Mouse (Mus musculus): ENCODE measurements around the gene Bhlhb9. TPM values are rescaled to one million over a fixed set of nuclear protein-coding genes. Genes with fewer than 3 reads are reported as not detected.
"Not testable (repeated sequence)": the region's sequence is repeated elsewhere in the genome, so short reads cannot be mapped to it uniquely, and the experiment has no call there.

Gene Bhlhb9
- polyA plus RNA-seq, 1 experiment from 2014 or later: 90.3 TPM

DNA sequence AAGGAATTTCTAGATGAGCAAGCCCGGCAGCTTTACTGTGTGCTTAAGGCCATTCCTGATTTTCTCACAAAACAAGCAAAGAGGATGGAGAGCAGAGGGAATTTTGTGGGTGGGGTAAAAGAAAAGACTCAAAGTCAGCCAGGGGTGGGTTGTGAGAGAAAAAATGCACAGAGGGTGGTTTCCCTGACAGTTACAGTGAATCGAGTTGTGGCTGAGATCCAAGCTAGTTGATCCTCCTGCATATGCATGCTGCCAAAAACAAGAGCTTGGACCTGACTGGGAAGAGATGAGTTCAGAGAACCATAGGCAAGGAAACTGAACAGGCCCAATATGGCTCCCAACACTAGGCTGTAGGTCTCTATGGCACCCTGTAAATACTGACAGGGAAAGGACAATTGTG, 40.5 kb downstream of the Bhlhb9 start:
- Histone ChIP-seq H3K27ac (no peak overlapping the region), H3K27me3 (replicated peaks) (no peaks in the 10 kb centered on the region), H3K9ac (no peak overlapping the region), H3K4me3 (no peak overlapping the region), H3K4me2 (replicated peaks) (no peak overlapping the region), H3K4me1 (no peaks in the 10 kb centered on the region), H3K36me3 (peaks cover 8% of the 10 kb centered on the region; the same call in 1 of the 2 replicates), H3K9me3 (no peaks in the 10 kb centered on the region)
- no peak for ATAC-seq (ENCODE audit: low FRiP score, low read depth)
- WGBS: 69% methylated on average over 2 of the region's 2 CpGs

DNA sequence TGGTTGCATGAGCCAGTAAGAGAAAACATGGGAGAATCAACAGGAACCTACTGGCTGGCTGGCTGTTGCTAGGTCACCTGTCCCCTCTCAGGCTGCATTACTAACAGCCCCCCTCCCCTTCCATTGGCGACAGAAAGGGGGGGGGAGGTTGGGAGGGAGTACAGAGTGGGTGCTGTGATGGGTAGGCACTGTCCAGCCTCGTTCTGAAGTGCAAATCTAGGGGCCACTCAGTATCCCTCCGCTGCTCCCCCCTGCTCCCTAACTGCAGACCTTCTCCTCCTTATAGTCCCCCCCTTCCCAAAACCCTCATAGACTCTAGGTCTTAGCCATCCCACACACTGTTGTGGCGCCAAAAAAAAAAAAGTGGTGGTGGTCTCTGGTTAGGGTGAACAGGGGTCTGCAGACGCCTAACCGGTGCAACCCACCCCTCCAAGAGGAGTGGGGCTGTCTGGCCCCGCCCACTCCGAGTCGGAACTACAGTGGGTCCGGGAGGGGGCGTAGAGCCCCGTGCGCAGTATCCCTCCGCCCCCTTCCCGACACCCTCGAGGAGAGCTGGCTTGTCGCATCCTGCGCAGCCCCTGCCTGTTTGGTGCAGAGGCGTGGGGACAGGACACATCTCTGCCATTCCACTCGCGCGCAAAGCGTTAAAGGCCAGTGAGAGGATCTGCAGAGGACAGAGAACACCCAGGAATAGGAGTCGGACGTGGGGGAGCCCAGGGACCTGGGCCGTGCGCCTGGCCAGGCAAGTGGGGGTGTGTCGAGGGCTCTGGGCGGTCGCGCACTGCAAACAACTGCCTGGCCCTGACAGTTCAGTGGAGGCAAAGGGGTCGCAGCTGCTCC, 41.3 kb downstream of the Bhlhb9 start, which contains the start of gene Gprasp2:
TSS of gene Gprasp2 (plus strand) at position 514 of the 840 bp plus-strand sequence.
- 15% methylated on average over 32 of the region's 32 CpGs for WGBS
- not testable (repeated sequence) for H3K27me3 ChIP-seq (replicated peaks); H3K27ac ChIP-seq; H3K36me3 ChIP-seq; H3K4me1 ChIP-seq; H3K9me3 ChIP-seq
- Histone ChIP-seq H3K4me3 (peak within 1 kb of the TSS; percentile 43), H3K4me2 (replicated peaks) (peak within 1 kb of the TSS; percentile 69), H3K9ac (peak within 1 kb of the TSS; percentile 49)
- ATAC-seq (ENCODE audit: low FRiP score, low read depth): peak; percentile 87

DNA sequence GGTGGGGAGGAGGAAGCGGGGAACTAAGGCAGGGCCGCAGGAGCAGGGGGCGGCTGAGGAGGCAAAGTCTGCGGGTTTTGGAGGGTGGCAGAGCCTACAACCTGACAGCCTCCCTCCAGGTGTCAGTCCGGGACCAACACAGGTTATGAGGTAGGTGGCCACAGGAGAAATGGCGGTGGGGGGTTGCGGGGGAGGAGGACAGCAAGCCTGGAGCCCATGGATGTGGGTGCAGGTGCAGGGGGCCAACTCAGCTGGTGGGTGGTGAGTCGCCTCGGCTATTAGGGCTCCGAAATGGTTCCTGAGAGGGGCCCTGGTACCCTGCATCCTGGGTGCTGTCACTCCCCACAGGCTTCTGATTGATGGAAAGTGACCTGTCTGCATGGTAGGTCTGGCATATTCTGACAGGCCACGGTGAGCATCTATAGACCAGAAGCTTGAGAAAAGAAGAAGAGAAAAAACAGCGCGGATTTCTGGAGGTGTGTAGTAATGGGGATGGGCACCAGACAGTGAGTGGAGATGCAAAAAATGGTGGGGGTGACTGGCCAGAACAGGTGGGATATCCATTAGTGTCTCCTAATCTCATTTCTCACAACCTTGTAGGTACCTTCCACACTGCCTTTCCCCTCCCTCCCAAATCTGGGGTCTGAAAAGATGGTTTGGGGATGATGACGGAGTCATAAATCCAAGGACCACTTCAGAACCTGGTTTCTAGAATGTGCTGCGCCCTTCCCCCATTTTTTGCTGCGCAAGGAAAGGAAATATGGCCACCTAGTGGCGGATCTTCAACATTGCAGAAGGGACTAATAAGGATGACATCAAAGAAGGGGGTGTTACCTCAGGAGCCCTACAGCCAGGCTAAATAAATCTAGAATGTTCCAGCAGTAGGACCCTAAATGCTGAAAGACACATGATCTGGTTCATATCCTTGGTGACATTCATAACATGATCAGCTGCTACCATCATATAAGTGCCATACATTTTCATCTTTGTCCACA, 42.3 kb downstream of the Bhlhb9 start:
- WGBS: 21% methylated on average over 17 of the region's 17 CpGs
- H3K9ac ChIP-seq: peak overlapping the region; percentile 49
- H3K27me3 ChIP-seq (replicated peaks); H3K9me3 ChIP-seq; H3K36me3 ChIP-seq; H3K27ac ChIP-seq; H3K4me1 ChIP-seq: not testable (repeated sequence)
- peak overlapping the region; percentile 69 for H3K4me2 ChIP-seq (replicated peaks)
- peak; percentile 52 for ATAC-seq (ENCODE audit: low FRiP score, low read depth)
- H3K4me3 ChIP-seq: peak overlapping the region; percentile 43

DNA sequence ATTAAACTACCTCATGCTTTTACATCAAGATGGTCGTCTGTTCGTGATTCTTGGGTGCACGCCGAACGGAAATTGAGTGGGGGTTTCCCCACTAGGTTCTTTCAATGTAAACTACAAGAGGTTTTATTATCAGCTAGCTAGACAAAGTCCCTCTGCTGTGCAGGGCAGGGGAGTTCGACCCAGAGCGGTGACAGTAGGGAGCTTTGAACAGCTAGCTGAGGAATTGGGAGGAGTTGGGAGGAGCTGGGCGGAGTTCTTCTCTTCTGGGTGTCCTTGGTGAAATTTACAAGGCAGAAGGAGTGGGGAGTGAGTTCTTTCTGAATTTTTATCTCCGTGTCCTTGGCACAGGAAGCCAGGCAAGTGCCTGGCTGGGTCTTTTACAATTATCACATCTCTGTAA, 69.4 kb downstream of the Bhlhb9 start:
- H3K9me3 ChIP-seq; ATAC-seq (ENCODE audit: low FRiP score, low read depth); H3K4me2 ChIP-seq (replicated peaks); H3K4me3 ChIP-seq; H3K9ac ChIP-seq; H3K27ac ChIP-seq; H3K4me1 ChIP-seq; H3K36me3 ChIP-seq; H3K27me3 ChIP-seq (replicated peaks): not testable (repeated sequence)
- 80% methylated on average over 9 of the region's 9 CpGs for WGBS

DNA sequence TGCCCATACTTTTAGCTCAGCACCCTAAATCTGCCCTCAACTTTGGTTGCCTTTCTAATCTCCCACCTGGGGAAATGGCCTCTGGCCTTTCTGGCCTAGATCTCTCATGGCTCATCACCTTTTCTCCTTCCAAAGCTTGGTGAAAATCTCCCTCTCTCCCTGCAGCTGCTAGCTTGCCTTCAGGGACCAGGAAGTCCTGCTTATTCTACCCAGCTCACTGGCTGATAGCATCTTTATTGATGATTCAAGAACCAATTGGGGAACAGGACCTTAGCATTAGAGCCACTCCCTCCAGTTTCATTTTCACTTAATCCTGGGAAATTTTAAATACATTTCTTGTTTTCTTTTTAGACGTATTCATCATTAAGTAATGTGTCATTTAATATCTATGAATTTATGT, 79.3 kb downstream of the Bhlhb9 start:
- Histone ChIP-seq H3K36me3 (no peaks in the 10 kb centered on the region), H3K4me3 (no peak overlapping the region), H3K9me3 (no peaks in the 10 kb centered on the region), H3K9ac (no peak overlapping the region), H3K27ac (no peak overlapping the region), H3K4me2 (replicated peaks) (no peak overlapping the region), H3K27me3 (replicated peaks) (no peaks in the 10 kb centered on the region), H3K4me1 (no peaks in the 10 kb centered on the region)
- 90% methylated on average over 1 of the region's 1 CpGs for WGBS
- ATAC-seq (ENCODE audit: low FRiP score, low read depth): no peak

DNA sequence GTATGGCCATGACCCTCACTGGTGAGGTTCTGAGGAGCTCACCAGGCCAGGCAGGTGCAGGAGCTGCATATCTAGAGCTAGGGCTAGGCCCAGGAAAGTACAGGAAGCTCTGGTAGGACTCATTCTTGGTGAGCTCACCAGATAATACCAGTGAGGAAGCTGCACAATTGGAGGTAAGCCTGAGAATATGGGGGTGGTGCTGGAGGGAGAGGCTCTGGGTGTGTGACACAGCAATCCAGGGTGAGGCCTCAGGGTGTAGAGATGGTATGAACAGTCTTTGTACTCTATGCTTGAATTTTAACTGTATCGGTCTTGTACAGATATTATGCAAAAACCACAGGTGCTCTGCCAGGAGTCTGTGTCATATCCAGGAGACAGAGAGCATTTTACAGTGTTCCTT, 82.2 kb downstream of the Bhlhb9 start:
- Histone ChIP-seq H3K27me3 (replicated peaks) (no peaks in the 10 kb centered on the region), H3K4me1 (no peaks in the 10 kb centered on the region), H3K27ac (no peak overlapping the region), H3K9me3 (no peaks in the 10 kb centered on the region), H3K9ac (no peak overlapping the region), H3K36me3 (no peaks in the 10 kb centered on the region), H3K4me2 (replicated peaks) (no peak overlapping the region), H3K4me3 (no peak overlapping the region)
- WGBS: 100% methylated on average over 1 of the region's 1 CpGs
- no peak for ATAC-seq (ENCODE audit: low FRiP score, low read depth)

DNA sequence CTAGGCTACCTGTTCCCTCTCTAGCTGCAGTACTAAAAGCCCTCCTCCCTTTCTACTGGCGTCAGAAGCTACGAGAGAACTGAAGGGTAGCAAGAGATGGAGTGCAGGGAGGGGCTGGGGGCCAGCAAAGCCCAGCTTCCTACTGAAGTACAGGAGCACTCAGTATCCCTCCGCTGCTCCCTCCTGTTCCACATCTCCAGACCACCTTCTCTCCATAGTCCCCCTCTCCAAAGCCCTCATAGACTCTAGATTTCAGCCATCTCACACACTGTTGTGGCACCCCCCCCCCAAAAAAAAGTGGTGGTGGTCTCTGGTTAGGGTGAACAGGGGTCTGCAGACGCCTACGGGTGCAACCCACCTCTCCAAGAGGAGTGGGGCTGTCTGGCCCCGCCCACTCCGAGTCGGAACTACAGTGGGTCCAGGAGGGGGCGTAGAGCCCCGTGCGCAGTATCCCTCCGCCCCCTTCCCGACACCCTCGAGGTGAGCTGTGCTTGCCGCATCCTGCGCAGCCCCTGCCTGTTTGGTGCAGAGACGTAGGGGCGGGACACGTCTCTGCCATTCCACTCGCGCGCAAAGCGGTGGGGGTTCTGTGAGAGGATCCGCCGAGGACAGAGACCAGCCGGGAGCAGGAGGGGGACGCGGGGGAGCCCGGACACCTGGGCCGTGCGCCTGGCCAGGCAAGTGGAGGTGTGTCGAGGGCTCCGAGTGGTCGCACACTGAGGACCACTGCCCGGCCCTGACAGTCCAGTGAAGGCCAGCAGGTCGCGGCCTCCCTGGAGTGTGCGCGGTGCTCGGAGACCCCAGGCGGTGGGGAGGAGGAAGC, 88.2 kb downstream of the Bhlhb9 start:
- H3K4me2 ChIP-seq (replicated peaks): peak overlapping the region; percentile 59
- H3K27ac ChIP-seq: peak overlapping the region; percentile 32; the same call in 1 of the 2 replicates
- H3K4me1 ChIP-seq: no peaks in the 10 kb centered on the region
- H3K27me3 ChIP-seq (replicated peaks): no peaks in the 10 kb centered on the region
- WGBS: 20% methylated on average over 41 of the region's 41 CpGs
- peaks cover 11% of the 10 kb centered on the region; the same call in 1 of the 2 replicates for H3K36me3 ChIP-seq
- H3K9me3 ChIP-seq: no peaks in the 10 kb centered on the region
- H3K9ac ChIP-seq: peak overlapping the region; percentile 74
- H3K4me3 ChIP-seq: peak overlapping the region; percentile 59
- peak; percentile 99 for ATAC-seq (ENCODE audit: low FRiP score, low read depth)

DNA sequence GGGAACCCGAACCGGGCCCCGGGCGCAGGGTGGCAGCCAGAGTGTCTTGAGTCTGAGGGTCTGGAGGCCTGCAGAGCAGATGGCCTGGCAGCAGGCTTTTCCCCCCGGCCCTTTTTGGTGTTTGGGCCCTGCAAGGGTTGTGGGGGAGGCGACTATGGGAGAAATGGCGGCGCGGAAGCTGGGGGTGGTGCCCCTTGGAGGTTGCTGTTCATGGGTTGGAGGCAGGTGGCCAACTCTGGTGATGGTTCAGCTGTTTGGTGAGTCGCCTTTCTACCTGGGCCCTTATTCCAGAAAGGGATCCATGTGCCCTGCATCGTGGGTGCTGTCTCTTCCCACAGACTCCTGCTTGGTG, 88.8 kb downstream of the Bhlhb9 start:
- peak overlapping the region; percentile 59 for H3K4me3 ChIP-seq
- H3K36me3 ChIP-seq: peaks cover 11% of the 10 kb centered on the region; the same call in 1 of the 2 replicates
- H3K9ac ChIP-seq: peak overlapping the region; percentile 74
- ATAC-seq (ENCODE audit: low FRiP score, low read depth): no peak; the same call in 1 of the 2 replicates
- no peaks in the 10 kb centered on the region for H3K4me1 ChIP-seq
- H3K9me3 ChIP-seq: no peaks in the 10 kb centered on the region
- H3K4me2 ChIP-seq (replicated peaks): peak overlapping the region; percentile 59
- H3K27me3 ChIP-seq (replicated peaks): no peaks in the 10 kb centered on the region
- peak overlapping the region; percentile 32; the same call in 1 of the 2 replicates for H3K27ac ChIP-seq
- WGBS: 24% methylated on average over 11 of the region's 11 CpGs

DNA sequence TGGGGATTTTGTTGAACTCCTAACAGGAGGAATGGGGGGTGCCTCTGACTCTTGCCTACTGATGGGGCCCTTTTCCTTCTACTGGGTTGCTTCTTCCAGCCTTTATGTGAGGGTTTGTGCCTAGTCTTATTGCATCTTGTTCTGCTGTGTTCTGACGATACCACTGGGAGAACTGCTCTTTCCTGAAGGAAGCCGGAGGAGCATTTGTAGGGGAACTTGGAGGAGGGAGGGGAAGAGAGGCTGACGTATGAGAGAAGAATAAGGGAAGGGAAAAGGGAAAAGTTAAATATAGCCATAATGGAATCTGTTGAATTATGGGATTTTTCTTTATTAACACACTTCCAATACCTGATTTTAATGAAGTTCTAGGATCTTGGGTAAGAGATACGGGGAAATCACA, 119.2 kb downstream of the Bhlhb9 start:
- Histone ChIP-seq H3K27ac (no peak overlapping the region), H3K27me3 (replicated peaks) (no peaks in the 10 kb centered on the region), H3K36me3 (no peaks in the 10 kb centered on the region), H3K4me2 (replicated peaks) (no peak overlapping the region), H3K9ac (no peak overlapping the region), H3K4me3 (no peak overlapping the region), H3K9me3 (no peaks in the 10 kb centered on the region), H3K4me1 (no peaks in the 10 kb centered on the region)
- 85% methylated on average over 4 of the region's 4 CpGs for WGBS
- ATAC-seq (ENCODE audit: low FRiP score, low read depth): no peak

DNA sequence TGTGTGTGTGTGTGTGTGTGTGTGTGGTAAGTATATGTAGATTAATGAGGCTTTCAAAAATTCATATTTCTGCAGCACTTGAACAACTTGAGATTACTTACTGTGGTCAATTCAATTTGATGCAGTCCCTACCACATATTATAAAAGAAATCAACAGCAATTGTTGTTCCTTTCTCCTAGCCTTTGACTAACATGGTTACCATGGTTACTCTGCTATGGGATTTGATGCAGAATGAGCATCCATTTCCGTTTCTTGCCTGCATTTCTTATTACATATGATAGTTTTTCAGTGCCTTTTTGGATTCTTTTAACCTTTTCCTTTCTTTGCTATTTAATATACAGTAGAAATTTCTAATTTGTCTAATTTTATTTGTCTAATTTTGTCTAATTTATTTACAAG, 119.7 kb downstream of the Bhlhb9 start:
- H3K9me3 ChIP-seq: no peaks in the 10 kb centered on the region
- no peak overlapping the region for H3K4me2 ChIP-seq (replicated peaks)
- H3K4me1 ChIP-seq: no peaks in the 10 kb centered on the region
- 38% methylated on average over 1 of the region's 1 CpGs for WGBS
- no peaks in the 10 kb centered on the region for H3K36me3 ChIP-seq
- no peak overlapping the region for H3K27ac ChIP-seq
- H3K27me3 ChIP-seq (replicated peaks): no peaks in the 10 kb centered on the region
- no peak overlapping the region for H3K4me3 ChIP-seq
- ATAC-seq (ENCODE audit: low FRiP score, low read depth): no peak
- no peak overlapping the region for H3K9ac ChIP-seq

DNA sequence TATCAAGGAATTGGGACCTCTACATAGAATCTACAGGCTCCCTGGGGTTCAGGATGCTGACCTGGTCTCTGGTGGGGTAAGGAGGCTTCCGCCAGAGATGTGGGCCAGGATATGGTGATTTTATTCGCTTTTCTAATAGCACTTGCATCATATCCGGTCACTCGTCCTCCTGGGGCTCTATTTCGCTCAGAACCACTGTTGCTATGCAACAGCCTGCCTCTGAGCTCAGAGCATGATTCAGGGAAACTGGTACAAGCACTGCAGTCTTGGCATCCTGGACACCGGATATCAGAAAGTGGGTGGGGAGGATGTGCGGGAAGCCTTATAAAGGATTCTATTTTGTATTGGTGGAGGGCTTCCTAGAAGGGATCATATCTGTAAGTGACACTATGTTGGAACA, 124.8 kb downstream of the Bhlhb9 start:
- H3K4me1 ChIP-seq: no peaks in the 10 kb centered on the region
- 0 out of 2 replicates have a peak, but pooled peaks have one; percentile 25 for ATAC-seq (ENCODE audit: low FRiP score, low read depth)
- H3K9ac ChIP-seq: no peak overlapping the region
- H3K9me3 ChIP-seq: no peaks in the 10 kb centered on the region
- 77% methylated on average over 7 of the region's 7 CpGs for WGBS
- H3K4me3 ChIP-seq: no peak overlapping the region
- no peak overlapping the region for H3K27ac ChIP-seq
- no peak overlapping the region for H3K4me2 ChIP-seq (replicated peaks)
- no peaks in the 10 kb centered on the region for H3K27me3 ChIP-seq (replicated peaks)
- H3K36me3 ChIP-seq: no peaks in the 10 kb centered on the region

Measured in neural tube, embryonic 12.5 days (tissue).